Mouse (Mus musculus) liver, postnatal 0 days (tissue): ENCODE data around the gene Mdh2. TPM values are rescaled to one million over a fixed set of nuclear protein-coding genes. Genes with fewer than 3 reads are reported as not detected.
A peak's percentile ranks its signal among the peaks of the same experiment; 100 is the strongest.

ENCODE experiments used
- ATAC-seq: fragments of 200-750 bp; cut with Nextera tagmentation; 2 replicates; pipeline ENCODE4 v1.8.0; 2017; ENCODE audit warnings: mild to moderate bottlenecking, moderate library complexity
- DNase-seq: peaks from one replicate; pipeline ENCODE4 v3.0.0-alpha.2; 2016
- H3K27ac ChIP-seq: fragments of 300-500 bp; sonication (generic); 2 replicates; pipeline ENCODE4 v1.5.1; 2014; ENCODE audit warnings: antibody characterized with exemption, moderate library complexity, mild to moderate bottlenecking, low read depth
- H3K27me3 ChIP-seq: fragments of 300-500 bp; sonication (generic); 2 replicates; pipeline ENCODE4 v1.6.1; 2014; ENCODE audit warnings: low read length, control low read depth, mixed read lengths; ENCODE audit not compliant: insufficient read depth
- H3K36me3 ChIP-seq: fragments of 300-500 bp; sonication (generic); replicated peaks from 2 replicates; pipeline ENCODE4 v1.6.1; 2014; ENCODE audit warnings: mild to moderate bottlenecking, control low read depth, low read length, moderate library complexity, mixed read lengths; ENCODE audit not compliant: insufficient read depth
- H3K4me1 ChIP-seq: fragments of 300-500 bp; sonication (generic); 2 replicates; pipeline ENCODE4 v1.6.1; 2014; ENCODE audit warnings: antibody characterized with exemption, mild to moderate bottlenecking, control low read depth; ENCODE audit not compliant: insufficient read depth
- H3K4me2 ChIP-seq: fragments of 300-500 bp; sonication (generic); 2 replicates; pipeline ENCODE4 v1.6.1; 2014; ENCODE audit warnings: low read depth, mild to moderate bottlenecking, low read length, moderate library complexity, mixed read lengths
- H3K4me3 ChIP-seq: fragments of 300-500 bp; sonication (generic); 2 replicates; pipeline ENCODE4 v1.5.1; 2014; ENCODE audit warnings: low read depth, low read length
- H3K9ac ChIP-seq: fragments of 300-500 bp; sonication (generic); replicated peaks from 2 replicates; pipeline ENCODE4 v1.6.1; 2014; ENCODE audit warnings: mild to moderate bottlenecking, moderate library complexity
- H3K9me3 ChIP-seq: fragments of 300-500 bp; sonication (generic); 2 replicates; pipeline ENCODE4 v1.6.1; 2016; ENCODE audit warnings: mild to moderate bottlenecking, control low read depth, low read length, mixed read lengths
- CTCF ChIP-seq: sonication (generic); IDR thresholded peaks from 2 replicates; pipeline ENCODE4 v1.5.1; 2016; ENCODE audit warnings: antibody characterized with exemption, low read depth
- EP300 ChIP-seq: IDR thresholded peaks from 2 replicates; pipeline ENCODE4 v1.6.1; 2016; ENCODE audit warnings: antibody characterized with exemption, low read depth, mild to moderate bottlenecking
- WGBS: fragments of 180-500 bp; shearing (Covaris S2); extraction: QIAGEN DNeasy Blood & Tissue Kit; methylation state at CpG from one replicate; pipeline ENCODE4 v1.1.7; 2014; ENCODE audit not compliant: insufficient replicate concordance; 5-methylcytosine and 5-hydroxymethylcytosine counted together
- polyA plus RNA-seq: library from polyadenylated mRNA; unstranded; fragments of >200 nt; fragmentation: Nextera tagmentation; extraction: Ambion mirVana; gene quantifications from 2 replicates; pipeline ENCODE4 v1.2.1, GENCODE M21; 2015

Gene Mdh2
- polyA plus RNA-seq, 1 experiment from 2014 or later, result 319 TPM

DNA sequence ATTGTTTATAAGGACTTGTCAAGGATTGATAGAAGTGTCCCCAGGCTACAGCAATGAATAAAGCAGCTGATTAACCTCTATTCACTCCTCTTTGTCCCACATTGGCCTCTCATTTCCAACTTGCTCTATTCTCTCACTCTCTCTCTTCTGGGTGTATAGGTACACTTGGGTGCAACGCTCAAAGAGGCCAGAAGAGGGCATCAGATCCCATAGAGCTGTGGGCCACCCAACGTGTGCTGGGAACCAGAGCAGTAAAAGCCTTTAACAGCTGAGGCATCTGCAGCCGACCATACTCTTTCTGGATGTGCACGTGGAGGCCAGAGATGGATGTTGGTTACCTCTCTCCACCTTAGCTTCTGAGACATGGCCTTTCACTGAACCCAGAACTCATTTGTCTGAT, 24.9 kb downstream of the Mdh2 start:
- no peak overlapping the region for H3K4me3 ChIP-seq
- H3K9ac ChIP-seq, result no peak overlapping the region
- no peak overlapping the region for H3K4me2 ChIP-seq
- H3K27ac ChIP-seq, result no peak overlapping the region
- H3K36me3 ChIP-seq, result no peaks in the 10 kb centered on the region
- no peaks in the 10 kb centered on the region for H3K9me3 ChIP-seq
- H3K27me3 ChIP-seq, result no peaks in the 10 kb centered on the region
- ATAC-seq, result no peak
- no peaks in the 10 kb centered on the region for H3K4me1 ChIP-seq
- 51% methylated on average over 4 of the region's 4 CpGs for WGBS
- DNase-seq, result no peak
- peak; percentile 40 for TF ChIP-seq CTCF
- TF ChIP-seq EP300, result no peak

DNA sequence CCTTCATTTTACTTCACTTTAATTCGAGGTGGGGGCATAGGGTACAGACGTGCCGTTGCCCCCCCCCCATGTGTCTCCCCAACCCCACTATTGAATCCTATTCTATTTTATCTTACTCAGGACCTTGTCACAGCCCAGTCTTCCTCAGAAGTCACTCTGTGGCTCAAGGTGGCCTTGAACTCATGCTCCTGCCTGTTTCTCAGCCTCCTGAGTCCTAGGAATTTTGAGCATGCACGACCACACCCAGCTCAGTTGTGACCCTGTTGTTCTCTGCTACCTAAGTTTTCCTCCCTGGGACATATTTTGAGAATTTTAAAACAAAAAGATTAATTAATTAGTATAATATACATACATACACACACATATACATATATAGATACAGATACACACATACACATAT, 25.4 kb downstream of the Mdh2 start:
- Histone ChIP-seq H3K4me3 (no peak overlapping the region), H3K27ac (no peak overlapping the region), H3K36me3 (no peaks in the 10 kb centered on the region), H3K9me3 (no peaks in the 10 kb centered on the region), H3K4me2 (no peak overlapping the region), H3K4me1 (no peaks in the 10 kb centered on the region), H3K27me3 (no peaks in the 10 kb centered on the region), H3K9ac (no peak overlapping the region)
- DNase-seq (no peak), ATAC-seq (no peak)
- 63% methylated on average over 4 of the region's 4 CpGs for WGBS
- no peak for TF ChIP-seq EP300
- no peak for TF ChIP-seq CTCF

DNA sequence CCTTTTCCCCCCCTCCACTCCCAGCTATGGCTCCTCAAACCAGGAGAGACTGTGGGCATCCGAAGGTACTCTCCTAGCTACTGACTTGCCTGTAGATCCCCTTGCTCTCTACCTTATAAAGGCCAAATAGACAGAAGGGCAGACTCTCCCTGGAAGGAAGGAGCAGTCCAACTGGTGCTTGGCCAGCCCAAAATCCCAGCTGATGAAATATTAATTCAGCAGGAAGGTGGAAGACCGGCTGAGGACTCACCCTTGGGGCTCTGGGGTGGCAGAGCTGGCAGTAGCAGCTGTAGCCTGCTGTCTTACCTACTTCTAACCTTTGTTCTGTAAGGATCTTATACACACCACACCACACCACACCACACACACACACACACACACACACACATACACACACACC, 26.5 kb downstream of the Mdh2 start:
- no peaks in the 10 kb centered on the region for H3K27me3 ChIP-seq
- no peaks in the 10 kb centered on the region for H3K4me1 ChIP-seq
- H3K36me3 ChIP-seq, result no peaks in the 10 kb centered on the region
- TF ChIP-seq EP300 (no peak), CTCF (no peak)
- ATAC-seq (no peak), DNase-seq (no peak)
- H3K4me3 ChIP-seq, result no peak overlapping the region
- H3K9me3 ChIP-seq, result no peaks in the 10 kb centered on the region
- WGBS, result 56% methylated on average over 2 of the region's 2 CpGs
- H3K9ac ChIP-seq, result no peak overlapping the region
- no peak overlapping the region for H3K27ac ChIP-seq
- no peak overlapping the region for H3K4me2 ChIP-seq

DNA sequence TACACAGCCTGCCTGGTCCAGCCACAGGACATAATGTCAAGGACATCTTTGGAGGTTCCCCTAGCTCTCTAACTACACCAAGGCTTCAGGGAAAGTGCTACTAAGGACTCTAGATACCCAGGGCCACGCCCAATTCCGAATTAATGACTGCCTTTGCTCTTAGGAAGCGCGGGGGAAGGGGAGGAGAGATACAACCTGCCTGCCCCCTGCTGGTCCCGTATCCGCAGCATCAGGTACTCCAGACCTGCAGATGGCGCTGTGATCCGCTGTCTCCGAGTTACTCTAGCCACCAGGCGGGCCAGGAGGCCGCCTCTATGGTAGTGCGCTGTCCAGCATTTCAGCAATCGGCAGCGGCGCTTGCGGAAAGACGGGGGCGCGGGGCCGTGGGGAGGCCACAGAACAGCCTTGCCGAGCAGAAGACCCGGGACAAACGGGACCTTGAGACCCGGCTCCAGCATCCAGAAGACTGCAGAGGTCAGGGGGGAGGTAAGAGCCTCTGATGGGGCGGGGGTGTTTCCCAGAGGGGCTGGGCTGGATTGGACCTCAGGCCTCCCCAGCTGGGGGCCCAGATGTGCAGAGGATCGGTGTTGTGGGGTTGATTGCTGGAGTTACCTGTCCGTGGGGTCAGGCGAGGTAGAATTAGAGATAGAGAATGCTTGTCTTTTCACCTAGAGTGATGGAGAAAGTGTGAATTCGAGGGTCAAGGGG, 28.4 kb downstream of the Mdh2 start, which contains the start of gene Srrm3:
Gene Srrm3, plus strand, starts transcription at position 336 of the 708 bp plus-strand sequence.
- WGBS, result 4% methylated on average over 29 of the region's 29 CpGs
- no peak within 1 kb of the TSS for H3K4me3 ChIP-seq
- peak; percentile 84 for ATAC-seq

DNA sequence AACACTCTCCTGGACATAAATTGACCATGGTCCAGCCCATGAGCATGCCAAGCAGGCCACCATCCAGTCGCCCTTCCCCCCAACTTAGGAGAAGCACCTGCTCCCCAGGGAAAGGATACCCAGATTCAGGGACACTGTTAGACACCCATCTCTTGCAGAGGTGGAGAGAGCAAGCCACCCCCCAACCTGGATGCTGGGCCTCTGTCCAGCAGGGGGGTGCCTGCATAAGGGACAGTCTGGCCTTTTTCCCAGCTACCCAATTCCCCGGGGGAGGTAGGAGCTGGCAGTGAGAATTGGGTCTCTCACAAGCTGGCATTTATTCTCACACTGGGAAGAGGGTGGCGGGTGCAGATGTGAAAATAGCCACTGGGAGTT, 29.0 kb downstream of the Mdh2 start:
- H3K4me2 ChIP-seq, result no peak overlapping the region
- ATAC-seq (no peak), DNase-seq (no peak)
- H3K9ac ChIP-seq, result no peak overlapping the region
- H3K27me3 ChIP-seq, result no peaks in the 10 kb centered on the region
- no peaks in the 10 kb centered on the region for H3K4me1 ChIP-seq
- H3K36me3 ChIP-seq, result no peaks in the 10 kb centered on the region
- H3K27ac ChIP-seq, result no peak overlapping the region
- 33% methylated on average over 3 of the region's 3 CpGs for WGBS
- H3K4me3 ChIP-seq, result no peak overlapping the region
- TF ChIP-seq EP300 (no peak), CTCF (no peak)
- H3K9me3 ChIP-seq, result no peaks in the 10 kb centered on the region

More for the DNA sequence above, 28.4 kb downstream of the Mdh2 start, which contains the start of gene Srrm3:
- Histone ChIP-seq H3K36me3 (no peaks in the 10 kb centered on the region), H3K27me3 (no peaks in the 10 kb centered on the region), H3K9me3 (no peaks in the 10 kb centered on the region), H3K9ac (no peak within 1 kb of the TSS), H3K4me2 (no peak within 1 kb of the TSS), H3K27ac (no peak within 1 kb of the TSS), H3K4me1 (no peaks in the 10 kb centered on the region)
- peak; percentile 93 for DNase-seq
- TF ChIP-seq EP300 (no peak), CTCF (peak; percentile 100)

DNA sequence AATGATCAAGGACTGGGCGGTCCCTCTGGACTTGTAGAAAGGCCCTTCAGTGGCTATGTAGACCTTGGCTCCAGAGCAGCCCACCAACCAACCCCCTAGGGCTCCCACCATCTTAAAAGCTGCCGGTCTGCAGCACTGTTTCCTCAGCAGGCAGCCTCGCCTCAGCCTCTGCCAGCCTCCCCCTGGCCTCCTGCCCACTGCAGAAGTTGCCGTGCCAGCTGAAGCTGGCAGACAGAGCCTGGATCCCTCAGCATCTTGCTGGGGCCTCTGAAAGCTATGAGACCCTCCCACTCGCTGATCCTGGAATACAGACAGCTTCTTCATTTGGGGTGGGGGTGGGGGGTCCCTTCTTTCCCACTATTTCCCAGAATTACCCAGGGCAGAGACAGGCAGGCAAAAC, 34.7 kb downstream of the Mdh2 start:
- 69% methylated on average over 5 of the region's 5 CpGs for WGBS
- TF ChIP-seq EP300 (no peak), CTCF (no peak)
- Histone ChIP-seq H3K4me2 (no peak overlapping the region), H3K9ac (no peak overlapping the region), H3K36me3 (no peaks in the 10 kb centered on the region), H3K27ac (no peak overlapping the region), H3K4me3 (no peak overlapping the region), H3K27me3 (peaks cover 1% of the 10 kb centered on the region; the same call in 1 of the 2 replicates), H3K9me3 (no peaks in the 10 kb centered on the region), H3K4me1 (no peaks in the 10 kb centered on the region)
- no peak for ATAC-seq
- DNase-seq, result no peak
